Mouse (Mus musculus) spleen, adult 10 weeks (tissue): ENCODE results near the gene Sit1. TPM values are rescaled to one million over a fixed set of nuclear protein-coding genes. Genes with fewer than 3 reads are reported as not detected.

ENCODE experiments used
- polyA plus RNA-seq: library from polyadenylated mRNA; stranded (reverse); fragments of 350-450 nt; fragmentation: Illumina TruSeq; extraction: RNeasy Lipid Tissue Mini Kit (QIAGEN cat#74804); gene quantifications from one replicate; pipeline ENCODE4 v1.2.3, GENCODE M21; 2015; ENCODE audit warnings: low replicate concordance; ENCODE audit not compliant: insufficient read depth

Gene Sit1
- 11.4 TPM for polyA plus RNA-seq

DNA sequence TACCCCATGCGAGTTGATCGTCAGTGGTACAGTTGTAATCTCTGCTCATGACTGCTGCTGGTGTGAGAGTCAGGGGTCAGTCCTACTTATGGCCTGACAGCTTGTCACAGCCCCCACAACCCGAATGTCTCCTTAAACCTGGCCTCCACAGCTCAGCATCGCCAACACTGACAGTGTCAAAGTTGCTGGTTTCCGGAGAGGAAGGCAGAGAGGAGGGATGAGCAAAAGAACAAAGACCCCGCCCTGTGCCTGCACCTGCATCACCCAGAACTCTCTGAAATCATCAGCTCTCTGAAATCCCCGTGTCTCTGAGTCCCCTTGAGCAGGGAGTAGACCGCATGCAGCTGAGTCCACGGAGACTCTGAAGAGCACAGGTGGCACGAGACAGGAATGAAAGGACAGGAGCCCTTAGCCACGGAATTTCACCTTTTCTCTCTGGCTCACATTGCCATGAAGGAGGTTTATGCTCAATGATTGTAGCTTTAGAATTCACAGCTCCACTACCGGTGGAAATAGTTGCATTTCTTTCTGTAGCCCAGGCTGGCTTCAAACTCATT, at the start of gene Sit1:
Gene Sit1, minus strand, starts transcription at position 200 of the 557 bp plus-strand sequence.

DNA sequence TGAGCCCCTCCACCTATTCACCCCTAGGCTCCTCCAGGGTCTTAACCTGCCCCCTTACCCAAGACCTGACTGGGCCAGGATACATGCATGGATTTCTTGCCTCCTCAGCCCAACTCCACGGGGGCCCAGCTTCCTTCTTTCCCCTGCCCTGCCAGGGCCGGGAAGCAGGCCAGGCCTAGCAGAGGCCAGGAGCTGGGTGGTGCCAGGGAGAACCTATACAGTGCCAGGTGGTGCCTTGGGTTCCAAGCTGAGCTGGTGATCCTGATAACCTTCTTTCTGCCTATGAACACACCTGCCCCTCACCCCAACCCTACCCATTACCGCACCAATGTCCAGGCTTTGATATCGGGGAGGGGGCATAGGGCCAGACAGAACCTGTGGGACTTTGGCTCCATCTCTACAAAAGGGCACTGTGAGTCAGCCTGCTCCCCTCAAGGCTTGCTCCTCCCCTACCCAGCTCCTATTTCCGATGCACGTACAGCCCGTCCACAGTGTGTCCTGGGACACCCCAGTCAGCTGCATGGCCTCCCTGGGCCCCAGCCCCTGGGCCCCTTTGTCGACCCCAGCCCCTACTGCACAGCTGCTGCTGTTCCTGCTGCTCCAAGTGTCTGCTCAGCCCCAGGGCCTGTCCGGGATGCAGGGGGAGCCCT, 23.1 kb upstream of the Sit1 start, which contains the start of gene Car9:
Gene Car9, plus strand, starts transcription at position 431 of the 650 bp plus-strand sequence.

DNA sequence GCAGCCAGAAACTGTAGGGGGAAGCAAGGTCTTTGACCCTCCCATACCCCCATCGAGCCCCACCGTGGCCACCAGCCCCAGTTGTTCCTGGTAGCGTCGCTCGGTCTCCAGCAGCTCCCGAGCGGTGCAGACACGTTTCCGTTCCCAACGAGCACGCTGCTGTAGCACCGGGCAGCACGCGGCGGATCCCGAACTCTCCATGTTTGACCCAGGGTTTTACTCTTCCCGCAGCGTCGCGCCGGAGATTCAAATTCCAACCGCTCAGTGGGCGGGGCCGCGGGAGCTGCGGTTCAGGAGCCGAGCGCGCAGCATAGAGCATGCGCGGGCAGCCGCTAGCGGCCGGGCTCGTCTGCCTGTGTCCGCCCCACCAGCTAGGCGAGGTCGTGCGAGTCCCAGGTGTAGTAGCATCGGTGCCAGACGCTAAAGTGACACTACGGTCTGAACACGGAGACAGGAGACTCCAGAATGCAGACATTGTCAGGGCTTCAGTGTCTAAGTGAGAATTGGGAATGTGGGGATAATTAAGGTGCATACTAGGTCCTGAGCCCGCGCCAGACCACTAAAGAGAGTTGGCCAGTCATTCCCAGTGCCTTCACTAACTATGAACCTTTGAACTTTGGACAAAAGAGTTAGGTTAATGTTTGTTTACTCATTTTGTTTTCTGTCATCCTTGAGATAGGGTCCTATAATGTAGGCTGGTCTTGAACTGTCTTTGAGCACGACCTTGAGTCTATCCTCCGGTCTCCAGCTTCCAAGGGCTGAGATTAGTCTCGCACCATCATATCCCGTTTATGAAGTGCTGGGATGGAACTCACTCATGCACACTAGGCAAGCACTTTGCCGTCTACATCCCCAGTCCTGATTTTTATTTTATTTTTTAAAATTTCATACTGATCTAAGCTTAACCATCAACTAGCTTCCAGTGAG, 16.1 kb upstream of the Sit1 start, which contains the start of gene Arhgef39:
Gene Arhgef39, minus strand, starts transcription at position 289 of the 927 bp plus-strand sequence.

DNA sequence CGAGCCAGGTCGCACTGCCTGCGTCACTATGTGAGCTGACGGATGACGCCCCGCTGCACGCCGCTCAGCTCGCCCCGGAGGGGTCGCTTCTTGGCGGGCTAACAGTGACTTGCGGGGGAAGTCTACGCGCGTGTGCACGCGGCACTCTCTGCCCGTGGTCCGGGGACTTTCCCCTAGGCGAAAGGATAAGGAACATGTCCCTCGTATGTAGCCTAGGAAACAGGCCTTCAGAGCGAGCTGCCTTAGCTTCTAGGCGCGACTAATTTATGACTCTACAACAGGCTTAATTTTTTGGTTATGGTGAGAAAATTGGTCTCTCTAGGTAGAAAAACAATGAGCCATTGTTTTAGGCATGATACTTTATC, 9.3 kb upstream of the Sit1 start, which contains the start of gene Ccdc107:
Gene Ccdc107, plus strand, starts transcription at position 80 of the 365 bp plus-strand sequence.

DNA sequence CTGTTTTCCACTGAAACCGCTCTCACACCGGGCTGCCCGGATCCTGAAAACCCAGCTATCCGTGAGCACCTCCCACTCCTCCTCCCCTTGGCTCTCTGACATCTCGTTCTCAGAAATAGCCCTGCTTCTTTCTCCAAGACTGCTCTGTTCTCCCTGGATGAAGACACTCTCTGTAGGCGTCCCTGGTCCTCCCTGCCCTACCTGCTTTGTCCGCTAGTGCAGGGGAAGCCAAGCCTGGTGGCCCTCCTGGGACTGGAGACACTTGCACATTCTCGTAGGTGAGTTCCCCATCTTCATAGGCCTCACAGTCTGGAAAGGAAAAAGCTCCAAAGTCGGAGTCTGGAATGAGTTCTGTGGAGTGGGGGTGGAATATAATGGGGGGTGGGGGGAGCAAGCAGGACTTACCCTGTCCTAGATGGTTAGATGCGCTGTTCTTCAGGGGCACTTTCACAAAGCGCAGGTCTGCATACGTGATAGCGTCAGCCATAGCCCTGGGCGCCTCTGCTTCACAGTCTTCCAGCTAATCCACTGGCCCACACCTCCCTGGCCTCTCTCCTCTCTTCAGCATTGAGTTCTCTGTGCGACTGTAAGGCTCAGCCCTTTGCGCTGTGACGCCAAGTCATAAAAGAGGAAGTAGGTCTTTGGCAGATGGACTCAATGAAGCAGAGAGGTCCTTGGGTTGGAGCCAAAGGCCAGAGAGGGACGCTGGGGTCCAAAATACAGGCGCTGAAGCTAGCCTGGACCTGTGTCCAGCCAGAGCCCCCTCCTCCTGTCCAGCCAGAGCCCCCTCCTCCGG, 29.3 kb downstream of the Sit1 start, which contains the start of gene Cd72:
Gene Cd72, minus strand, starts transcription at position 588 of the 796 bp plus-strand sequence.

DNA sequence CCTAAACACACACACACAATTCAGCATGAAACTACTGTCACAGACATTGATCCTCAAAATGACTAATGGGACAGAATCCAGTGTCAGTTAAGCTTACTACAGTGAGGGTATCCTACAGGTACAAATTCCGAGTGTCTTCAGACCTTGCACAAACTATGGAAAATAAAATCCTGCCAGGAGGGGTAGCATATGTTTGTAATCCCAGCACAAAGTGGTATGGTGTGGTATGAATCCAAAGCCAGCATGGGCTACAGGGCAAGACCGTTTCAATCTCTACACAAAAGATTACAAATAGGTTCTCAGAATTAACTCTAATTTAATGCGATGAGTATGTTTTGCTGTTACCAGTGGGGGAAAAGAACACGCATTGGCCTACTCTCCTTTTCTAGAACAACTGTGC, 41.9 kb downstream of the Sit1 start, which contains the start of gene Tesk1:
Gene Tesk1, plus strand, starts transcription at position 301 of the 400 bp plus-strand sequence.

Other genes with a start within 250 kb of the Sit1 start
- 0.19 TPM for gene Atp8b5, start 216.6 kb downstream of the Sit1 start, polyA plus RNA-seq
- gene Rusc2, start 101.8 kb downstream of the Sit1 start, polyA plus RNA-seq = 1.6 TPM
- not detected for gene Fam166b, start 54.6 kb downstream of the Sit1 start, polyA plus RNA-seq
- 6.2 TPM for gene Tesk1, start 41.8 kb downstream of the Sit1 start, polyA plus RNA-seq
- gene Cd72, start 29.1 kb downstream of the Sit1 start, polyA plus RNA-seq = 389 TPM
- gene Ccdc107, start 9.2 kb upstream of the Sit1 start, polyA plus RNA-seq = 47.6 TPM
- gene Arhgef39, start 16.0 kb upstream of the Sit1 start, polyA plus RNA-seq = 9.4 TPM
- 2.7 TPM for gene Car9, start 23.2 kb upstream of the Sit1 start, polyA plus RNA-seq
- gene Tpm2, start 40.0 kb upstream of the Sit1 start, polyA plus RNA-seq = 31.3 TPM
- gene Creb3, start 78.6 kb upstream of the Sit1 start, polyA plus RNA-seq = 64.5 TPM
- gene Tln1, start 79.0 kb upstream of the Sit1 start, polyA plus RNA-seq = 194 TPM
- 28.8 TPM for gene Rgp1, start 95.0 kb upstream of the Sit1 start, polyA plus RNA-seq
- gene Gba2, start 95.1 kb upstream of the Sit1 start, polyA plus RNA-seq = 24.6 TPM
- 0.37 TPM for gene Msmp, start 100.8 kb upstream of the Sit1 start, polyA plus RNA-seq
- 10.0 TPM for gene Npr2, start 148.2 kb upstream of the Sit1 start, polyA plus RNA-seq
- not detected for gene Spag8, start 169.9 kb upstream of the Sit1 start, polyA plus RNA-seq
- gene Hint2, start 172.7 kb upstream of the Sit1 start, polyA plus RNA-seq = 23.5 TPM
- gene Tmem8b, start 185.2 kb upstream of the Sit1 start, polyA plus RNA-seq = 2.1 TPM
- gene Fam221b, start 185.4 kb upstream of the Sit1 start, polyA plus RNA-seq = 0.07 TPM
- gene Olfr70, start 217.1 kb upstream of the Sit1 start, polyA plus RNA-seq = not detected
- gene Olfr71, start 226.5 kb upstream of the Sit1 start, polyA plus RNA-seq = not detected
- gene Hrct1, start 243.5 kb upstream of the Sit1 start, polyA plus RNA-seq = 0.28 TPM
- 0.07 TPM for gene Spaar, start 246.3 kb upstream of the Sit1 start, polyA plus RNA-seq